Mouse (Mus musculus): ENCODE results near the gene Gm960. TPM values are rescaled to one million over a fixed set of nuclear protein-coding genes. Genes with fewer than 3 reads are reported as not detected.
A peak's percentile ranks its signal among the peaks of the same experiment; 100 is the strongest.

Gm960 gene
- polyA plus RNA-seq, 1 experiment from 2014 or later = 1.2 TPM

GRCm38 (mm10) chr19:4646917-4647492, 51.5 kb downstream of the Gm960 start:
- Histone ChIP-seq H3K4me3 (replicated peaks; ENCODE audit: low read length) (no peak overlapping the region), H3K36me3 (ENCODE audit: control insufficient read depth, insufficient read depth, low read length) (no peaks in the 10 kb centered on the region), H3K27me3 (ENCODE audit: control insufficient read depth, insufficient read depth, low read length) (no peaks in the 10 kb centered on the region), H3K9me3 (replicated peaks; ENCODE audit: control insufficient read depth, low read length) (no peaks in the 10 kb centered on the region), H3K9ac (ENCODE audit: low read length) (no peak overlapping the region), H3K4me2 (ENCODE audit: low read depth, low read length) (no peak overlapping the region), H3K27ac (ENCODE audit: low read length) (no peak overlapping the region), H3K4me1 (ENCODE audit: control insufficient read depth, insufficient read depth, low read length) (no peaks in the 10 kb centered on the region)
- no peak for ATAC-seq (ENCODE audit: insufficient read depth, low FRiP score)
- WGBS = 65% methylated on average over 11 of the region's 11 CpGs

- no peak overlapping the region for H3K9ac ChIP-seq (ENCODE audit: low read length)
- H3K4me1 ChIP-seq (ENCODE audit: control insufficient read depth, insufficient read depth, low read length) = no peaks in the 10 kb centered on the region
- H3K27me3 ChIP-seq (ENCODE audit: control insufficient read depth, insufficient read depth, low read length) = no peaks in the 10 kb centered on the region
- H3K9me3 ChIP-seq (replicated peaks; ENCODE audit: control insufficient read depth, low read length) = no peaks in the 10 kb centered on the region
- 46% methylated on average over 10 of the region's 10 CpGs for WGBS
- H3K4me2 ChIP-seq (ENCODE audit: low read depth, low read length) = no peak overlapping the region
- no peak overlapping the region for H3K27ac ChIP-seq (ENCODE audit: low read length)
- ATAC-seq (ENCODE audit: insufficient read depth, low FRiP score) = no peak
- no peak overlapping the region for H3K4me3 ChIP-seq (replicated peaks; ENCODE audit: low read length)
- H3K36me3 ChIP-seq (ENCODE audit: control insufficient read depth, insufficient read depth, low read length) = no peaks in the 10 kb centered on the region
Observed at GRCm38 (mm10) chr19:4644271-4644670, 54.2 kb downstream of the Gm960 start.

- Histone ChIP-seq H3K27ac (ENCODE audit: low read length) (no peak overlapping the region), H3K4me3 (replicated peaks; ENCODE audit: low read length) (no peak overlapping the region), H3K36me3 (ENCODE audit: control insufficient read depth, insufficient read depth, low read length) (no peaks in the 10 kb centered on the region), H3K27me3 (ENCODE audit: control insufficient read depth, insufficient read depth, low read length) (no peaks in the 10 kb centered on the region), H3K9ac (ENCODE audit: low read length) (no peak overlapping the region), H3K4me1 (ENCODE audit: control insufficient read depth, insufficient read depth, low read length) (no peaks in the 10 kb centered on the region), H3K4me2 (ENCODE audit: low read depth, low read length) (no peak overlapping the region), H3K9me3 (replicated peaks; ENCODE audit: control insufficient read depth, low read length) (no peaks in the 10 kb centered on the region)
- WGBS = 62% methylated on average over 4 of the region's 4 CpGs
- no peak for ATAC-seq (ENCODE audit: insufficient read depth, low FRiP score)
Observed at GRCm38 (mm10) chr19:4635986-4636385, 62.5 kb downstream of the Gm960 start.

- Histone ChIP-seq H3K27ac (ENCODE audit: low read length) (no peak overlapping the region), H3K36me3 (ENCODE audit: control insufficient read depth, insufficient read depth, low read length) (no peaks in the 10 kb centered on the region), H3K4me1 (ENCODE audit: control insufficient read depth, insufficient read depth, low read length) (peaks cover 15% of the 10 kb centered on the region), H3K27me3 (ENCODE audit: control insufficient read depth, insufficient read depth, low read length) (no peaks in the 10 kb centered on the region), H3K4me3 (replicated peaks; ENCODE audit: low read length) (no peak overlapping the region), H3K4me2 (ENCODE audit: low read depth, low read length) (no peak overlapping the region), H3K9ac (ENCODE audit: low read length) (no peak overlapping the region), H3K9me3 (replicated peaks; ENCODE audit: control insufficient read depth, low read length) (no peaks in the 10 kb centered on the region)
- ATAC-seq (ENCODE audit: insufficient read depth, low FRiP score) = no peak
- WGBS = 0% methylated on average over 1 of the region's 1 CpGs
Observed at GRCm38 (mm10) chr19:4628819-4629218, 69.6 kb downstream of the Gm960 start.

GRCm38 (mm10) chr19:4625829-4626535, 72.5 kb downstream of the Gm960 start:
- no peaks in the 10 kb centered on the region for H3K36me3 ChIP-seq (ENCODE audit: control insufficient read depth, insufficient read depth, low read length)
- peak; percentile 71; the same call in 1 of the 2 replicates for ATAC-seq (ENCODE audit: insufficient read depth, low FRiP score)
- peaks cover 15% of the 10 kb centered on the region for H3K4me1 ChIP-seq (ENCODE audit: control insufficient read depth, insufficient read depth, low read length)
- under 1% methylated on average over 35 of the region's 35 CpGs for WGBS
- peak overlapping the region; percentile 89 for H3K4me3 ChIP-seq (replicated peaks; ENCODE audit: low read length)
- H3K4me2 ChIP-seq (ENCODE audit: low read depth, low read length) = peak overlapping the region; percentile 63
- H3K9ac ChIP-seq (ENCODE audit: low read length) = peak overlapping the region; percentile 96
- H3K27me3 ChIP-seq (ENCODE audit: control insufficient read depth, insufficient read depth, low read length) = no peaks in the 10 kb centered on the region
- peak overlapping the region; percentile 87 for H3K27ac ChIP-seq (ENCODE audit: low read length)
- no peaks in the 10 kb centered on the region for H3K9me3 ChIP-seq (replicated peaks; ENCODE audit: control insufficient read depth, low read length)

GRCm38 (mm10) chr19:4625179-4625828, 73.2 kb downstream of the Gm960 start, which contains the start of gene Rce1:
Gene Rce1 (minus strand): TSS chr19:4625641.
- Histone ChIP-seq H3K4me2 (ENCODE audit: low read depth, low read length) (peak within 1 kb of the TSS; percentile 78), H3K27ac (ENCODE audit: low read length) (peak within 1 kb of the TSS; percentile 87), H3K9me3 (replicated peaks; ENCODE audit: control insufficient read depth, low read length) (no peaks in the 10 kb centered on the region), H3K4me3 (replicated peaks; ENCODE audit: low read length) (peak within 1 kb of the TSS; percentile 89), H3K36me3 (ENCODE audit: control insufficient read depth, insufficient read depth, low read length) (no peaks in the 10 kb centered on the region), H3K4me1 (ENCODE audit: control insufficient read depth, insufficient read depth, low read length) (peaks cover 15% of the 10 kb centered on the region), H3K9ac (ENCODE audit: low read length) (peak within 1 kb of the TSS; percentile 96), H3K27me3 (ENCODE audit: control insufficient read depth, insufficient read depth, low read length) (no peaks in the 10 kb centered on the region)
- under 1% methylated on average over 63 of the region's 64 CpGs for WGBS
- ATAC-seq (ENCODE audit: insufficient read depth, low FRiP score) = peak; percentile 91

GRCm38 (mm10) chr19:4624406-4625178, 73.9 kb downstream of the Gm960 start:
- peak; percentile 11; the same call in 1 of the 2 replicates for ATAC-seq (ENCODE audit: insufficient read depth, low FRiP score)
- peak overlapping the region; percentile 96 for H3K9ac ChIP-seq (ENCODE audit: low read length)
- 25% methylated on average over 4 of the region's 4 CpGs for WGBS
- H3K4me1 ChIP-seq (ENCODE audit: control insufficient read depth, insufficient read depth, low read length) = peaks cover 15% of the 10 kb centered on the region
- H3K9me3 ChIP-seq (replicated peaks; ENCODE audit: control insufficient read depth, low read length) = no peaks in the 10 kb centered on the region
- H3K27me3 ChIP-seq (ENCODE audit: control insufficient read depth, insufficient read depth, low read length) = no peaks in the 10 kb centered on the region
- H3K36me3 ChIP-seq (ENCODE audit: control insufficient read depth, insufficient read depth, low read length) = no peaks in the 10 kb centered on the region
- peak overlapping the region; percentile 30; the same call in 1 of the 2 replicates for H3K27ac ChIP-seq (ENCODE audit: low read length)
- peak overlapping the region; percentile 89 for H3K4me3 ChIP-seq (replicated peaks; ENCODE audit: low read length)
- H3K4me2 ChIP-seq (ENCODE audit: low read depth, low read length) = peak overlapping the region; percentile 78

GRCm38 (mm10) chr19:4624006-4624405, 74.5 kb downstream of the Gm960 start:
- WGBS = 89% methylated on average over 12 of the region's 12 CpGs
- no peak overlapping the region for H3K4me2 ChIP-seq (ENCODE audit: low read depth, low read length)
- no peak for ATAC-seq (ENCODE audit: insufficient read depth, low FRiP score)

More at GRCm38 (mm10) chr19:4624006-4624405, 74.5 kb downstream of the Gm960 start:
- no peaks in the 10 kb centered on the region for H3K36me3 ChIP-seq (ENCODE audit: control insufficient read depth, insufficient read depth, low read length)
- H3K4me1 ChIP-seq (ENCODE audit: control insufficient read depth, insufficient read depth, low read length) = peaks cover 15% of the 10 kb centered on the region
- no peak overlapping the region for H3K9ac ChIP-seq (ENCODE audit: low read length)
- no peaks in the 10 kb centered on the region for H3K9me3 ChIP-seq (replicated peaks; ENCODE audit: control insufficient read depth, low read length)
- no peak overlapping the region for H3K4me3 ChIP-seq (replicated peaks; ENCODE audit: low read length)
- no peak overlapping the region for H3K27ac ChIP-seq (ENCODE audit: low read length)
- no peaks in the 10 kb centered on the region for H3K27me3 ChIP-seq (ENCODE audit: control insufficient read depth, insufficient read depth, low read length)

Measured in stomach, embryonic 16.5 days (tissue).